Mouse (Mus musculus) ES-Bruce4 (cell line): ENCODE measurements around the gene Theg. TPM values are rescaled to one million over a fixed set of nuclear protein-coding genes. Genes with fewer than 3 reads are reported as not detected.

Experiments
- H3K27ac ChIP-seq: 2 replicates; pipeline ENCODE4 v1.5.1; 2012; ENCODE audit warnings: low read length, inconsistent platforms; ENCODE audit not compliant: insufficient read depth
- H3K27me3 ChIP-seq: 2 replicates; pipeline ENCODE4 v1.6.1; 2012; ENCODE audit warnings: mild to moderate bottlenecking, low read length, inconsistent platforms; ENCODE audit not compliant: control insufficient read depth, poor library complexity, insufficient read depth, severe bottlenecking
- H3K36me3 ChIP-seq: 2 replicates; pipeline ENCODE4 v1.6.1; 2012; ENCODE audit warnings: inconsistent platforms, mild to moderate bottlenecking, low read length, moderate library complexity; ENCODE audit not compliant: control insufficient read depth, poor library complexity, insufficient read depth, severe bottlenecking
- H3K4me1 ChIP-seq: one replicate; pipeline ENCODE4 v1.8.1; 2011; ENCODE audit warnings: low read length; ENCODE audit not compliant: control insufficient read depth, insufficient read depth
- H3K4me3 ChIP-seq: 2 replicates; pipeline ENCODE4 v1.5.1; 2011; ENCODE audit warnings: low read depth, mild to moderate bottlenecking, low read length
- H3K9ac ChIP-seq: 2 replicates; pipeline ENCODE4 v1.6.1; 2012; ENCODE audit warnings: low read depth, mild to moderate bottlenecking, inconsistent platforms; ENCODE audit not compliant: poor library complexity, severe bottlenecking
- H3K9me3 ChIP-seq: replicated peaks from 2 replicates; pipeline ENCODE4 v1.6.1; 2012; ENCODE audit warnings: mild to moderate bottlenecking, low read length, inconsistent platforms; ENCODE audit not compliant: control insufficient read depth, poor library complexity, insufficient read depth, severe bottlenecking
- CTCF ChIP-seq: IDR thresholded peaks from one replicate; pipeline ENCODE4 v1.8.1; 2011; ENCODE audit warnings: low read depth, low read length
- EP300 ChIP-seq: IDR thresholded peaks from 2 replicates; pipeline ENCODE4 v1.6.1; 2011; ENCODE audit warnings: low read depth, low read length; ENCODE audit not compliant: insufficient read depth
- POLR2A ChIP-seq: IDR thresholded peaks from one replicate; pipeline ENCODE4 v1.8.1; 2011; ENCODE audit warnings: low read length; ENCODE audit not compliant: insufficient read depth
- polyA plus RNA-seq: library from polyadenylated mRNA; stranded (reverse); fragments of >200 nt; gene quantifications from 2 replicates; pipeline ENCODE4 v1.2.4, GENCODE M21; 2011; ENCODE audit warnings: low read depth; ENCODE audit not compliant: missing spikeins, insufficient read depth, insufficient read length

Theg gene
- polyA plus RNA-seq, 1 experiment: not detected

DNA sequence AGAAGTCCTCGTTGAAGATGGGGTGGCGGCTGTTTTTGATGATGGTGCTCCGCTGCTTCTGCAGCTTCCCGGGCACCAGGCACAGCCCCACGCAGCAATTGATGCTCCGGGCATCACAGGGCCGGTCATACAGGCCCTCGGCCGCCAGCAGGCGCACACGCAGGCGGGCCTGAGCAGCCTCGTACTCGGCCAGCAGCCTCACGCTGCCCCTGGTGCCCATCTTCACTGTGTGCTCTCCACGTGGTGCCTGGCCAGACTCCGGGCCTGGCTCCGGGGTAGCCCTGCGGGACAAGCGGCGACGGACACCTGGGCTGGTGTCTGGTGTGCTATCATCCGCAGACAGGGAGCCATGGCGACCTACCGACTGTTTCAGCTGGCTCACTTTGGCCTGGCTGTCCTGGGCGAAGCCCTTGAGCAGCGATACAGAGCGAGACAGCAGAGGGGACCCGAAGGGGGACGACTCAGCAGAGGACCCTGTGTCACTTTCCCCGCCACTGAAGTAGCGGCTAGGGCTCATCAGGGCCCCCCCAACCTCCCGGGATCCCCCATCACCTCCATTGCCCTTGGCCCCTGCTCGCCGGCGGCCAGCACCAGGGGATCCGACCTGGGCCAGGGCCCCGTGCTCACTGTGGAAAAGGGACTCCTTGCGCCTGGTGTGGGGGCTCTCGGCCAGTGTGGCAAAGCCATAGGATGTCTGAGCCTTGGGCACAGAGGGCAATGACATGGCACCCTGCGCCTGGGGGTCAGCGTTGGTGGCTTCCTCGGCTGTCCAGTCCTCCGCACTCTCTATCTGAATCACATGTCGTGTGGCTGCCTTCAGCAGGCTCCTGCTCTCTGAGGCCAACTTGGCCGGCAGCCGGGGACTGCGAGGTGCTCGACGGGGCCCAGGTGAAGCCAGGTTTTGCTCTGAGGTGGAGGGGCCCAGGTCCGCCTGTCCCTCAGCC lies 25.3 kb upstream of the Theg start:
- Histone ChIP-seq H3K4me1 (no peaks in the 10 kb centered on the region), H3K9ac (no peak overlapping the region), H3K9me3 (no peaks in the 10 kb centered on the region), H3K27ac (no peak overlapping the region), H3K27me3 (no peaks in the 10 kb centered on the region), H3K36me3 (no peaks in the 10 kb centered on the region), H3K4me3 (peak overlapping the region; percentile 5; the same call in 1 of the 2 replicates)
- TF ChIP-seq CTCF: no peak

DNA sequence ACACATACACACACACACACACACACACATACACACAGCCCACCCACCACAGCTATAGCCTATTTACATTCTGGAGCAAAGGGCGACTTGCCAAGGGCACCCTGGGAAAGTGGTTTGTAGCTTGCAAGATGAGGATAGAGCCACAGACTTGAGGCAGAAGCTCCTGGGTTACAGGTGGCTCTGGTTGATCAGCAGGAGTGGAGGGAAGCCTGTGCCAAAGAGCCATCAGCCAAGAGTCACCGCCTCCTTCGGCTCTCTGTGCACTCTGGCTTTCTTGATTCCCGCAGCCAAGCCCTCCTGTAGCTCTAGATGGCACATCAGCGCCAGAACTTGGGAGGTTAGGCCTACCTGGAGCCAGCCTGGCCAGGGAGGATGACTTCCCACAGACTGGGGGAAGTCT lies 24.2 kb upstream of the Theg start:
- H3K4me1 ChIP-seq: no peaks in the 10 kb centered on the region
- H3K9me3 ChIP-seq: no peaks in the 10 kb centered on the region
- H3K27me3 ChIP-seq: no peaks in the 10 kb centered on the region
- H3K36me3 ChIP-seq: no peaks in the 10 kb centered on the region
- H3K9ac ChIP-seq: no peak overlapping the region
- no peak overlapping the region for H3K4me3 ChIP-seq
- TF ChIP-seq POLR2A (no peak), EP300 (no peak), CTCF (no peak)
- H3K27ac ChIP-seq: no peak overlapping the region

DNA sequence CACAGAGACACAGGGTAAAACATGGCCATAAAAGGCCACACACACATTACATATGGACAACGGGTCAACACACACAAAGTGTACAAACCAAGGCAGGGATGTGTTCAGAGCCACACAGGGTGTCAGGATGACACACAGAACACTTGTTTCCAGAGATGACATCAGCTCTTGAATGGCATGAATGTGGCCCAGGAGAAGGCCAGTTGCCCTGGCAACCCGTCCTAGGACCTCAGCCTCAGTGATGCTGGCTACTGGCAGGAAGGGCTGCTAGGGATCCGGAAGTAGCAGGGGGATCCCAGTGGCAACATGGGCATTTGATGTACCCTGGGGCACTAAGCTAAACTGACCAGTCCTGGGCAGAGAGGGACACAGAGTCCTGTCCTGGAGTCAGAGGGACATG lies 22.1 kb upstream of the Theg start:
- H3K9me3 ChIP-seq: no peaks in the 10 kb centered on the region
- H3K4me1 ChIP-seq: no peaks in the 10 kb centered on the region
- TF ChIP-seq CTCF: no peak
- TF ChIP-seq EP300: no peak
- no peak for TF ChIP-seq POLR2A
- no peaks in the 10 kb centered on the region for H3K36me3 ChIP-seq
- H3K27ac ChIP-seq: no peak overlapping the region
- H3K4me3 ChIP-seq: no peak overlapping the region
- H3K27me3 ChIP-seq: no peaks in the 10 kb centered on the region
- no peak overlapping the region for H3K9ac ChIP-seq

DNA sequence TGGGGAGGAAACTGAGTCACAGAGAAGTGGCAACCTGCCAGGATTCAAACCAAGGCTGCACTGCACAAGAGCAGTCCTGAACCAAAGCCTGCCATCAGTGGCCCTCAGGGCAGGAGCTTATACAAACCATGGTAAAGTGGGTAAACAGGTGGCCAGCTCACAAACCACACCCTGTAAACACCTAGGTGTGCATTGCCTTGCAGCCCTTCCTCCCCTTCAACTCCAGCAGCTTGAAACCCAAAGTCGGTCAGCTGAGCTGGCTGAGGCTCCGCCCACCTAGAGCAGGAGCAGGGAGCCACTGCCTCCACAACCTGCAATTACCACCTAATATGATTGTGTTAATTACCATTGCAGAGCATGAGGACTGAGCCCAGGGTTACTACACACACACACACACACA lies 20.8 kb upstream of the Theg start:
- no peaks in the 10 kb centered on the region for H3K9me3 ChIP-seq
- H3K27ac ChIP-seq: no peak overlapping the region
- TF ChIP-seq POLR2A (no peak), EP300 (no peak), CTCF (no peak)
- H3K9ac ChIP-seq: no peak overlapping the region
- no peaks in the 10 kb centered on the region for H3K27me3 ChIP-seq
- H3K4me1 ChIP-seq: no peaks in the 10 kb centered on the region
- no peak overlapping the region for H3K4me3 ChIP-seq
- no peaks in the 10 kb centered on the region for H3K36me3 ChIP-seq

DNA sequence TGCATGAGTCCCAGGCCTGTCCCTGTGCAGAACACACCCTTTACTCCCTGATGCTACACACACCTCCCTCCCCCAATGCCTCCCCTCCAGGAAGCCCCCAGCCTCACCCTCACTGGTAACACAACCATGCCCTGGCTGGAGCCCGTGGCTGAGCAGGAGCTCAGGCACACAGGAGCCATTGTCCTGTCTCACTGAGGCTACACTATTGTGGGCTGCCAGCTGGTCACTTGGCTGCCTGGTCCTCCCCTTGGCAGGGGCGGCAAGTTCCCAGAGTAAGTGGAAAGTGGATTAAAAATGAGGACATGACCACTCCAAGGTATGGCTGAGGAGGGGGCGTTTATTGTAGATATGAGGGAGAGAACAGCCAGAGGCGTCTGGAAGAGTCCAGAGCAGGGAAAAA lies 19.4 kb upstream of the Theg start:
- no peak overlapping the region for H3K9ac ChIP-seq
- no peaks in the 10 kb centered on the region for H3K27me3 ChIP-seq
- no peaks in the 10 kb centered on the region for H3K9me3 ChIP-seq
- no peaks in the 10 kb centered on the region for H3K36me3 ChIP-seq
- no peaks in the 10 kb centered on the region for H3K4me1 ChIP-seq
- no peak for TF ChIP-seq EP300
- no peak for TF ChIP-seq CTCF
- no peak for TF ChIP-seq POLR2A
- H3K27ac ChIP-seq: no peak overlapping the region
- H3K4me3 ChIP-seq: no peak overlapping the region

DNA sequence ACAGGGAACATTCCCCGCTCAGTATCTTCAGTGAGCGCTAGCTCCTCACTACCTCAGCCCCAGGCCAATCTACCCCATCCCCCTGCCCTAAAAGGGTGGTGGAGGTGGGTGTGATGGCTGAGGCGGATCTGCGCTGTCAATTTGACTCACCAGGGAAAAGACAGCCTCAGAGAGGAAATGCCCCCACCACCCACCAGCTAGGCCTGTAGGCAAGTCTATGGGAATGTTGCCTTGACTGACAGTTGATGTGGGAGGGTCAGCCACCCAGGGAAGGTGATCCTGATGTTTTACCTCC lies 10.8 kb upstream of the Theg start:
- Histone ChIP-seq H3K4me3 (no peak overlapping the region), H3K9me3 (no peaks in the 10 kb centered on the region), H3K27me3 (no peaks in the 10 kb centered on the region), H3K9ac (no peak overlapping the region), H3K4me1 (no peaks in the 10 kb centered on the region), H3K27ac (no peak overlapping the region), H3K36me3 (no peaks in the 10 kb centered on the region)
- TF ChIP-seq EP300: no peak
- no peak for TF ChIP-seq CTCF
- TF ChIP-seq POLR2A: no peak
